Mouse (Mus musculus) forebrain, postnatal 0 days (tissue): ENCODE measurements around the gene Acaca. TPM values are rescaled to one million over a fixed set of nuclear protein-coding genes. Genes with fewer than 3 reads are reported as not detected.
A peak's percentile ranks its signal among the peaks of the same experiment; 100 is the strongest.

ENCODE experiments used
- ATAC-seq: fragments of 200-750 bp; cut with Nextera tagmentation; 2 replicates; pipeline ENCODE4 v1.8.0; 2017; ENCODE audit warnings: mild to moderate bottlenecking, moderate library complexity
- DNase-seq: peaks from one replicate; pipeline ENCODE4 v3.0.0-alpha.2; 2015
- H3K27ac ChIP-seq: fragments of 300-500 bp; sonication (generic); 2 replicates; pipeline ENCODE4 v1.5.1; 2014; ENCODE audit warnings: low read depth, mild to moderate bottlenecking, antibody characterized with exemption, low read length, moderate library complexity, mixed read lengths
- H3K27me3 ChIP-seq: fragments of 300-500 bp; sonication (generic); 2 replicates; pipeline ENCODE4 v1.6.1; 2014; ENCODE audit warnings: mild to moderate bottlenecking, low read length, mixed read lengths; ENCODE audit not compliant: insufficient read depth
- H3K36me3 ChIP-seq: fragments of 300-500 bp; sonication (generic); 2 replicates; pipeline ENCODE4 v1.6.1; 2014; ENCODE audit warnings: mild to moderate bottlenecking, moderate library complexity; ENCODE audit not compliant: insufficient read depth
- H3K4me1 ChIP-seq: fragments of 300-500 bp; sonication (generic); 2 replicates; pipeline ENCODE4 v1.6.1; 2014; ENCODE audit warnings: antibody characterized with exemption; ENCODE audit not compliant: insufficient read depth
- H3K4me2 ChIP-seq: fragments of 300-500 bp; sonication (generic); 2 replicates; pipeline ENCODE4 v1.6.1; 2014; ENCODE audit warnings: low read depth, mild to moderate bottlenecking, moderate library complexity
- H3K4me3 ChIP-seq: fragments of 300-500 bp; sonication (generic); 2 replicates; pipeline ENCODE4 v1.5.1; 2014; ENCODE audit warnings: low read depth, low read length, mixed read lengths
- H3K9ac ChIP-seq: fragments of 300-500 bp; sonication (generic); 2 replicates; pipeline ENCODE4 v1.6.1; 2014; ENCODE audit warnings: mild to moderate bottlenecking
- H3K9me3 ChIP-seq: fragments of 300-500 bp; sonication (generic); 2 replicates; pipeline ENCODE4 v1.6.1; 2016; ENCODE audit warnings: low read length
- CTCF ChIP-seq: sonication (generic); IDR thresholded peaks from 2 replicates; pipeline ENCODE4 v1.5.1; 2016; ENCODE audit warnings: antibody characterized with exemption, control low read depth, low read depth
- WGBS: fragments of 180-500 bp; shearing (Covaris S2); extraction: QIAGEN DNeasy Blood & Tissue Kit; methylation state at CpG from one replicate; pipeline ENCODE4 v1.1.7; 2014; 5-methylcytosine and 5-hydroxymethylcytosine counted together
- polyA plus RNA-seq: library from polyadenylated mRNA; unstranded; fragments of >200 nt; fragmentation: Nextera tagmentation; extraction: Ambion mirVana; gene quantifications from 2 replicates; pipeline ENCODE4 v1.2.1, GENCODE M21; 2015
- total RNA-seq: library from RNA; depleted of rRNA; stranded (reverse); fragments of >200 nt; gene quantifications from 2 replicates; pipeline ENCODE4 v1.2.3, GENCODE M21; 2014; rRNA removed

Acaca gene
- total RNA-seq (162 and 200 TPM in 2 replicates), polyA plus RNA-seq (14.7 and 16.5 TPM in 2 replicates)

- peak; percentile 94 for DNase-seq
- Histone ChIP-seq H3K36me3 (peaks cover 21% of the 10 kb centered on the region), H3K27ac (peak within 1 kb of the TSS; percentile 81)
Measured at GRCm38 (mm10) chr11:84128943-84129798, at the start of gene Acaca, which contains the start of gene Tada2a. TSS of gene Acaca (plus strand) at chr11:84129672. TSS of gene Tada2a (minus strand) at chr11:84129600.

GRCm38 (mm10) chr11:84079887-84080286, 49.6 kb upstream of the Acaca start:
- H3K4me2 ChIP-seq = no peak overlapping the region
- DNase-seq (no peak), ATAC-seq (no peak)
- no peak overlapping the region for H3K9ac ChIP-seq
- H3K9me3 ChIP-seq = no peaks in the 10 kb centered on the region
- H3K27ac ChIP-seq = no peak overlapping the region
- no peak for TF ChIP-seq CTCF
- no peaks in the 10 kb centered on the region for H3K4me1 ChIP-seq
- no peaks in the 10 kb centered on the region for H3K27me3 ChIP-seq
- H3K4me3 ChIP-seq = no peak overlapping the region
- H3K36me3 ChIP-seq = peaks cover 38% of the 10 kb centered on the region
- 81% methylated on average over 4 of the region's 4 CpGs for WGBS

More at GRCm38 (mm10) chr11:84128943-84129798, at the start of gene Acaca, which contains the start of gene Tada2a:
- H3K4me3 ChIP-seq = peak within 1 kb of the TSS; percentile 73
- peak within 1 kb of the TSS; percentile 68 for H3K4me2 ChIP-seq
- 2% methylated on average over 58 of the region's 83 CpGs for WGBS
- H3K9ac ChIP-seq = peak within 1 kb of the TSS; percentile 77
- no peak for TF ChIP-seq CTCF
- H3K27me3 ChIP-seq = no peaks in the 10 kb centered on the region
- no peaks in the 10 kb centered on the region for H3K9me3 ChIP-seq
- peak; percentile 96 for ATAC-seq
- peaks cover 8% of the 10 kb centered on the region; the same call in 1 of the 2 replicates for H3K4me1 ChIP-seq

- Histone ChIP-seq H3K27ac (no peak overlapping the region), H3K27me3 (no peaks in the 10 kb centered on the region), H3K9ac (no peak overlapping the region), H3K9me3 (no peaks in the 10 kb centered on the region), H3K36me3 (peaks cover 38% of the 10 kb centered on the region), H3K4me2 (no peak overlapping the region), H3K4me3 (no peak overlapping the region), H3K4me1 (no peaks in the 10 kb centered on the region)
- TF ChIP-seq CTCF = no peak
- no peak for DNase-seq
- WGBS = 93% methylated on average over 3 of the region's 3 CpGs
- ATAC-seq = no peak
Measured at GRCm38 (mm10) chr11:84080327-84080726, 49.1 kb upstream of the Acaca start.

- no peak overlapping the region for H3K4me2 ChIP-seq
- H3K36me3 ChIP-seq = peaks cover 44% of the 10 kb centered on the region
- DNase-seq (no peak), ATAC-seq (no peak)
- no peak overlapping the region for H3K4me3 ChIP-seq
- H3K27me3 ChIP-seq = no peaks in the 10 kb centered on the region
- H3K9ac ChIP-seq = no peak overlapping the region
- no peak for TF ChIP-seq CTCF
- no peak overlapping the region for H3K27ac ChIP-seq
- H3K4me1 ChIP-seq = no peaks in the 10 kb centered on the region
- no peaks in the 10 kb centered on the region for H3K9me3 ChIP-seq
- WGBS = 81% methylated on average over 5 of the region's 5 CpGs
Measured at GRCm38 (mm10) chr11:84081901-84082300, 47.6 kb upstream of the Acaca start.

GRCm38 (mm10) chr11:84090572-84090971, 38.9 kb upstream of the Acaca start:
- no peak overlapping the region for H3K9ac ChIP-seq
- TF ChIP-seq CTCF = no peak
- H3K27me3 ChIP-seq = no peaks in the 10 kb centered on the region
- no peak overlapping the region for H3K27ac ChIP-seq
- H3K9me3 ChIP-seq = no peaks in the 10 kb centered on the region
- no peaks in the 10 kb centered on the region for H3K4me1 ChIP-seq
- H3K4me3 ChIP-seq = no peak overlapping the region
- DNase-seq = no peak
- ATAC-seq = no peak
- WGBS = 88% methylated on average over 8 of the region's 8 CpGs
- peaks cover 31% of the 10 kb centered on the region for H3K36me3 ChIP-seq
- no peak overlapping the region for H3K4me2 ChIP-seq

GRCm38 (mm10) chr11:84095084-84095483, 34.4 kb upstream of the Acaca start:
- no peaks in the 10 kb centered on the region for H3K27me3 ChIP-seq
- no peak for TF ChIP-seq CTCF
- no peak overlapping the region for H3K4me2 ChIP-seq
- H3K4me1 ChIP-seq = no peaks in the 10 kb centered on the region
- WGBS = 58% methylated on average over 4 of the region's 4 CpGs
- DNase-seq (no peak), ATAC-seq (no peak)
- H3K9me3 ChIP-seq = no peaks in the 10 kb centered on the region
- peaks cover 19% of the 10 kb centered on the region for H3K36me3 ChIP-seq
- no peak overlapping the region for H3K27ac ChIP-seq
- no peak overlapping the region for H3K4me3 ChIP-seq
- no peak overlapping the region for H3K9ac ChIP-seq
